Mouse (Mus musculus): ENCODE results near the gene Nrde2. TPM values are rescaled to one million over a fixed set of nuclear protein-coding genes. Genes with fewer than 3 reads are reported as not detected.

The Nrde2 gene
- polyA plus RNA-seq, 1 experiment = 8.1 TPM

- Histone ChIP-seq H3K27ac (ENCODE audit: control insufficient read depth, insufficient read depth, low read depth, low read length) (no peak overlapping the region), H3K27me3 (ENCODE audit: control insufficient read depth, insufficient read depth, low read length) (no peaks in the 10 kb centered on the region), H3K4me1 (ENCODE audit: control insufficient read depth, insufficient read depth, low read length) (no peaks in the 10 kb centered on the region; the same call in 1 of the 2 replicates), H3K4me3 (ENCODE audit: control insufficient read depth, low read depth, low read length) (no peak overlapping the region), H3K36me3 (ENCODE audit: control insufficient read depth, insufficient read depth, low read length) (no peaks in the 10 kb centered on the region; the same call in none of the 2 replicates)
- no peak for TF ChIP-seq POLR2A (IDR thresholded peaks at IDR 0.05; ENCODE audit: control insufficient read depth, low read depth, low read length)
- TF ChIP-seq CTCF (IDR thresholded peaks at IDR 0.05; ENCODE audit: control insufficient read depth, insufficient read depth, insufficient replicate concordance, low read depth, low read length) = no peak
These were observed 34.3 kb downstream of the Nrde2 start for GRCm38 (mm10) chr12:100124913-100125798.

- Histone ChIP-seq H3K36me3 (ENCODE audit: control insufficient read depth, insufficient read depth, low read length) (peaks cover under 1% of the 10 kb centered on the region), H3K4me3 (ENCODE audit: control insufficient read depth, low read depth, low read length) (no peak overlapping the region), H3K4me1 (ENCODE audit: control insufficient read depth, insufficient read depth, low read length) (no peaks in the 10 kb centered on the region; the same call in 1 of the 2 replicates), H3K27ac (ENCODE audit: control insufficient read depth, insufficient read depth, low read depth, low read length) (peak overlapping the region; percentile 37; the same call in 1 of the 2 replicates), H3K27me3 (ENCODE audit: control insufficient read depth, insufficient read depth, low read length) (no peaks in the 10 kb centered on the region)
- no peak for TF ChIP-seq POLR2A (IDR thresholded peaks at IDR 0.05; ENCODE audit: control insufficient read depth, low read depth, low read length)
- TF ChIP-seq CTCF (IDR thresholded peaks at IDR 0.05; ENCODE audit: control insufficient read depth, insufficient read depth, insufficient replicate concordance, low read depth, low read length) = no peak
These were observed 36.0 kb downstream of the Nrde2 start for GRCm38 (mm10) chr12:100123476-100123875.

GRCm38 (mm10) chr12:100122921-100123381 is 36.5 kb downstream of the Nrde2 start:
- peaks cover 1% of the 10 kb centered on the region for H3K36me3 ChIP-seq (ENCODE audit: control insufficient read depth, insufficient read depth, low read length)
- TF ChIP-seq CTCF (IDR thresholded peaks at IDR 0.05; ENCODE audit: control insufficient read depth, insufficient read depth, insufficient replicate concordance, low read depth, low read length) (no peak), POLR2A (IDR thresholded peaks at IDR 0.05; ENCODE audit: control insufficient read depth, low read depth, low read length) (no peak)
- H3K4me3 ChIP-seq (ENCODE audit: control insufficient read depth, low read depth, low read length) = no peak overlapping the region
- no peaks in the 10 kb centered on the region for H3K27me3 ChIP-seq (ENCODE audit: control insufficient read depth, insufficient read depth, low read length)
- no peaks in the 10 kb centered on the region for H3K4me1 ChIP-seq (ENCODE audit: control insufficient read depth, insufficient read depth, low read length)
- H3K27ac ChIP-seq (ENCODE audit: control insufficient read depth, insufficient read depth, low read depth, low read length) = peak overlapping the region; percentile 37; the same call in 1 of the 2 replicates

GRCm38 (mm10) chr12:100115982-100116381 is 43.5 kb downstream of the Nrde2 start:
- TF ChIP-seq CTCF (IDR thresholded peaks at IDR 0.05; ENCODE audit: control insufficient read depth, insufficient read depth, insufficient replicate concordance, low read depth, low read length) (no peak), POLR2A (IDR thresholded peaks at IDR 0.05; ENCODE audit: control insufficient read depth, low read depth, low read length) (no peak)
- Histone ChIP-seq H3K4me1 (ENCODE audit: control insufficient read depth, insufficient read depth, low read length) (peaks cover 5% of the 10 kb centered on the region), H3K4me3 (ENCODE audit: control insufficient read depth, low read depth, low read length) (no peak overlapping the region), H3K27me3 (ENCODE audit: control insufficient read depth, insufficient read depth, low read length) (no peaks in the 10 kb centered on the region), H3K27ac (ENCODE audit: control insufficient read depth, insufficient read depth, low read depth, low read length) (no peak overlapping the region), H3K36me3 (ENCODE audit: control insufficient read depth, insufficient read depth, low read length) (peaks cover 1% of the 10 kb centered on the region)

- Histone ChIP-seq H3K27me3 (ENCODE audit: control insufficient read depth, insufficient read depth, low read length) (no peaks in the 10 kb centered on the region), H3K36me3 (ENCODE audit: control insufficient read depth, insufficient read depth, low read length) (no peaks in the 10 kb centered on the region; the same call in none of the 2 replicates), H3K27ac (ENCODE audit: control insufficient read depth, insufficient read depth, low read depth, low read length) (peak within 1 kb of the TSS; percentile 89), H3K4me3 (ENCODE audit: control insufficient read depth, low read depth, low read length) (peak within 1 kb of the TSS; percentile 99), H3K4me1 (ENCODE audit: control insufficient read depth, insufficient read depth, low read length) (peaks cover 5% of the 10 kb centered on the region)
- TF ChIP-seq CTCF (IDR thresholded peaks at IDR 0.05; ENCODE audit: control insufficient read depth, insufficient read depth, insufficient replicate concordance, low read depth, low read length) (no peak), POLR2A (IDR thresholded peaks at IDR 0.05; ENCODE audit: control insufficient read depth, low read depth, low read length) (peak; percentile 54)
These were observed 49.3 kb downstream of the Nrde2 start, which contains the start of gene Psmc1 for GRCm38 (mm10) chr12:100109986-100110696. Gene Psmc1 (plus strand): TSS chr12:100110154.

- Histone ChIP-seq H3K27me3 (ENCODE audit: control insufficient read depth, insufficient read depth, low read length) (no peaks in the 10 kb centered on the region), H3K4me1 (ENCODE audit: control insufficient read depth, insufficient read depth, low read length) (peaks cover 5% of the 10 kb centered on the region), H3K4me3 (ENCODE audit: control insufficient read depth, low read depth, low read length) (no peak overlapping the region), H3K27ac (ENCODE audit: control insufficient read depth, insufficient read depth, low read depth, low read length) (no peak overlapping the region), H3K36me3 (ENCODE audit: control insufficient read depth, insufficient read depth, low read length) (no peaks in the 10 kb centered on the region)
- TF ChIP-seq POLR2A (IDR thresholded peaks at IDR 0.05; ENCODE audit: control insufficient read depth, low read depth, low read length) (no peak), CTCF (IDR thresholded peaks at IDR 0.05; ENCODE audit: control insufficient read depth, insufficient read depth, insufficient replicate concordance, low read depth, low read length) (no peak)
These were observed 52.0 kb downstream of the Nrde2 start for GRCm38 (mm10) chr12:100107436-100107835.

Measured in testis, adult 2 months (tissue).